Mouse (Mus musculus): ENCODE data around the gene Mrps18a. TPM values are rescaled to one million over a fixed set of nuclear protein-coding genes. Genes with fewer than 3 reads are reported as not detected.

Gene Mrps18a
- polyA plus RNA-seq, 1 experiment = 47.2 TPM

- Histone ChIP-seq H3K4me3 (ENCODE audit: insufficient read depth, low read length) (no peak overlapping the region), H3K27ac (ENCODE audit: insufficient read depth, low read length) (no peak overlapping the region), H3K4me1 (ENCODE audit: control insufficient read depth, insufficient read depth, low read length) (no peaks in the 10 kb centered on the region)
- no peak for TF ChIP-seq CTCF (IDR thresholded peaks at IDR 0.05; ENCODE audit: borderline replicate concordance, insufficient read depth, low read length)
- no peak for TF ChIP-seq POLR2A (IDR thresholded peaks at IDR 0.05; ENCODE audit: low read depth, low read length)
Measured at GRCm38 (mm10) chr17:46117623-46118422, 7.0 kb downstream of the Mrps18a start.

GRCm38 (mm10) chr17:46118423-46118850, 7.7 kb downstream of the Mrps18a start:
- H3K4me1 ChIP-seq (ENCODE audit: control insufficient read depth, insufficient read depth, low read length) = no peaks in the 10 kb centered on the region
- TF ChIP-seq POLR2A (IDR thresholded peaks at IDR 0.05; ENCODE audit: low read depth, low read length) (no peak), CTCF (IDR thresholded peaks at IDR 0.05; ENCODE audit: borderline replicate concordance, insufficient read depth, low read length) (no peak)
- H3K4me3 ChIP-seq (ENCODE audit: insufficient read depth, low read length) = no peak overlapping the region
- no peak overlapping the region for H3K27ac ChIP-seq (ENCODE audit: insufficient read depth, low read length)

GRCm38 (mm10) chr17:46119641-46120040, 8.9 kb downstream of the Mrps18a start:
- H3K4me3 ChIP-seq (ENCODE audit: insufficient read depth, low read length) = no peak overlapping the region
- H3K27ac ChIP-seq (ENCODE audit: insufficient read depth, low read length) = no peak overlapping the region
- no peaks in the 10 kb centered on the region for H3K4me1 ChIP-seq (ENCODE audit: control insufficient read depth, insufficient read depth, low read length)
- TF ChIP-seq CTCF (IDR thresholded peaks at IDR 0.05; ENCODE audit: borderline replicate concordance, insufficient read depth, low read length) = no peak
- no peak for TF ChIP-seq POLR2A (IDR thresholded peaks at IDR 0.05; ENCODE audit: low read depth, low read length)

- TF ChIP-seq POLR2A (IDR thresholded peaks at IDR 0.05; ENCODE audit: low read depth, low read length) (no peak), CTCF (IDR thresholded peaks at IDR 0.05; ENCODE audit: borderline replicate concordance, insufficient read depth, low read length) (no peak)
- Histone ChIP-seq H3K4me1 (ENCODE audit: control insufficient read depth, insufficient read depth, low read length) (no peaks in the 10 kb centered on the region), H3K27ac (ENCODE audit: insufficient read depth, low read length) (no peak overlapping the region), H3K4me3 (ENCODE audit: insufficient read depth, low read length) (no peak overlapping the region)
Measured at GRCm38 (mm10) chr17:46122791-46123190, 12.0 kb downstream of the Mrps18a start.

- H3K27ac ChIP-seq (ENCODE audit: insufficient read depth, low read length) = no peak overlapping the region
- H3K4me1 ChIP-seq (ENCODE audit: control insufficient read depth, insufficient read depth, low read length) = no peaks in the 10 kb centered on the region
- TF ChIP-seq CTCF (IDR thresholded peaks at IDR 0.05; ENCODE audit: borderline replicate concordance, insufficient read depth, low read length) (no peak), POLR2A (IDR thresholded peaks at IDR 0.05; ENCODE audit: low read depth, low read length) (no peak)
- H3K4me3 ChIP-seq (ENCODE audit: insufficient read depth, low read length) = no peak overlapping the region
Measured at GRCm38 (mm10) chr17:46123285-46123684, 12.5 kb downstream of the Mrps18a start.

GRCm38 (mm10) chr17:46123953-46124700, 13.3 kb downstream of the Mrps18a start:
- Histone ChIP-seq H3K27ac (ENCODE audit: insufficient read depth, low read length) (no peak overlapping the region), H3K4me1 (ENCODE audit: control insufficient read depth, insufficient read depth, low read length) (no peaks in the 10 kb centered on the region), H3K4me3 (ENCODE audit: insufficient read depth, low read length) (no peak overlapping the region)
- TF ChIP-seq POLR2A (IDR thresholded peaks at IDR 0.05; ENCODE audit: low read depth, low read length) = no peak
- no peak for TF ChIP-seq CTCF (IDR thresholded peaks at IDR 0.05; ENCODE audit: borderline replicate concordance, insufficient read depth, low read length)

GRCm38 (mm10) chr17:46126608-46127007, 15.8 kb downstream of the Mrps18a start:
- Histone ChIP-seq H3K4me3 (ENCODE audit: insufficient read depth, low read length) (no peak overlapping the region), H3K27ac (ENCODE audit: insufficient read depth, low read length) (no peak overlapping the region), H3K4me1 (ENCODE audit: control insufficient read depth, insufficient read depth, low read length) (no peaks in the 10 kb centered on the region)
- TF ChIP-seq POLR2A (IDR thresholded peaks at IDR 0.05; ENCODE audit: low read depth, low read length) = no peak
- TF ChIP-seq CTCF (IDR thresholded peaks at IDR 0.05; ENCODE audit: borderline replicate concordance, insufficient read depth, low read length) = no peak

- TF ChIP-seq CTCF (IDR thresholded peaks at IDR 0.05; ENCODE audit: borderline replicate concordance, insufficient read depth, low read length) (no peak), POLR2A (IDR thresholded peaks at IDR 0.05; ENCODE audit: low read depth, low read length) (no peak)
- Histone ChIP-seq H3K4me1 (ENCODE audit: control insufficient read depth, insufficient read depth, low read length) (no peaks in the 10 kb centered on the region), H3K27ac (ENCODE audit: insufficient read depth, low read length) (no peak overlapping the region), H3K4me3 (ENCODE audit: insufficient read depth, low read length) (no peak overlapping the region)
Measured at GRCm38 (mm10) chr17:46127814-46128493, 17.2 kb downstream of the Mrps18a start.

- H3K27ac ChIP-seq (ENCODE audit: insufficient read depth, low read length) = 0 out of 2 replicates have a peak overlapping the region, but pooled peaks have one; percentile 3
- no peak overlapping the region for H3K4me3 ChIP-seq (ENCODE audit: insufficient read depth, low read length)
- no peak for TF ChIP-seq POLR2A (IDR thresholded peaks at IDR 0.05; ENCODE audit: low read depth, low read length)
- no peaks in the 10 kb centered on the region for H3K4me1 ChIP-seq (ENCODE audit: control insufficient read depth, insufficient read depth, low read length)
Measured at GRCm38 (mm10) chr17:46129741-46130498, 19.1 kb downstream of the Mrps18a start.

Data from embryonic fibroblast, embryonic 13.5 days (primary cell).